Mouse (Mus musculus) regulatory T cell (primary cell): ENCODE measurements around the gene Dmwd.

Experiments used
- in situ Hi-C: fragments of 300-600 bp; cut with MboI, MseI; formaldehyde crosslinking; loops from one replicate; pipeline ENCODE4 v1.15.1; 2025; ENCODE audit warnings: high pct_unique_total_duplicates

The Dmwd gene

DNA sequence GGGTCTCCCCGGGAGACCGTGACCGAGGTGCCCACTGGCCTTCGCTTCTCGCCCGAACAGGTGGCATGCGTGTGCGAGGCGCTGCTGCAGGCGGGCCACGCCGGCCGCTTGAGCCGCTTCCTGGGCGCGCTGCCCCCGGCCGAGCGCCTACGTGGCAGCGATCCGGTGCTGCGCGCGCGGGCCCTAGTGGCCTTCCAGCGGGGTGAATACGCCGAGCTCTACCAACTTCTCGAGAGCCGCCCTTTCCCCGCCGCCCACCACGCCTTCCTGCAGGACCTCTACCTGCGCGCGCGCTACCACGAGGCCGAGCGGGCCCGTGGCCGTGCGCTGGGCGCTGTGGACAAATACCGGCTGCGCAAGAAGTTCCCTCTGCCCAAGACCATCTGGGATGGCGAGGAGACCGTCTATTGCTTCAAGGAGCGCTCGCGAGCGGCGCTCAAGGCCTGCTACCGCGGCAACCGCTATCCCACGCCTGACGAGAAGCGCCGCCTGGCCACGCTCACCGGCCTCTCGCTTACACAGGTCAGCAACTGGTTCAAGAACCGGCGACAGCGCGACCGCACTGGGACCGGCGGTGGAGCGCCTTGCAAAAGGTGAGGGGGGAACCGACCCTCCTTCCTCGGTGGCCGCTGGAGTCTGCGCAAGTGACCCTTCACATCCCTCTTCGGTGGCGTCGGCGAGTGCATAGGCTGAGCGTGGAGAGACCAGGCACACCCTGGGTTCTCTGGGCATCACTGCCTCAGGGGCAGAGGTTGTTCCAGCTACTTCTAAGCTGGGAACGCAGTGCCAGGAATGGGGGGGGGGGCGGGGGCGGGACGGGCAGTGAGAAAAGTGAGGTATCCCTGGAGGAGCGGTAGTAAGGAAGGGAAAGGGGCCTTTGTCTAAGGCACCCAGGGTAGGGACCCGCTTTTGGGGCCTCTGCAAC is 19.1 kb downstream of the Dmwd start:
- in situ Hi-C loops, result loop anchor here (5.0 kb wide), 1 partner anchor 183 kb away; the partner anchor contains the start of gene Ccdc61

DNA sequence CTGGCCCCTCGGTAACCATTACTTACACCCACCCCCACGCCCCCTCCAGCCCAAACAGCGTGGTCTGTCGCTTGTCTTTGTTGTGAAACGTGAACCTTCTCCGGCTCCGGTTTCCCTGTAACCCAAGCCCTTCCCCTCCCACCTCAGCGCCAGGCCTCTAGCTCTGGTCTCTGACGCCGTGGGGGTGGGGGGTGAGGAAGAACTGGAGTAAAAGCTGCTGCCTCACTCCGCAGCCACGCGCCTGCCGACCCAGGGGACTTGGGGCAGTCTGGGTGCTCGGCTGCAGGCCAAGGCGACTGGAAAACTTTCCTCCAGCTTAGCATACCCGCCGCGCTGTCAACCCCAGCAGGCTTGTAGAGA is 19.7 kb downstream of the Dmwd start:
- in situ Hi-C loops, result no loop called here

DNA sequence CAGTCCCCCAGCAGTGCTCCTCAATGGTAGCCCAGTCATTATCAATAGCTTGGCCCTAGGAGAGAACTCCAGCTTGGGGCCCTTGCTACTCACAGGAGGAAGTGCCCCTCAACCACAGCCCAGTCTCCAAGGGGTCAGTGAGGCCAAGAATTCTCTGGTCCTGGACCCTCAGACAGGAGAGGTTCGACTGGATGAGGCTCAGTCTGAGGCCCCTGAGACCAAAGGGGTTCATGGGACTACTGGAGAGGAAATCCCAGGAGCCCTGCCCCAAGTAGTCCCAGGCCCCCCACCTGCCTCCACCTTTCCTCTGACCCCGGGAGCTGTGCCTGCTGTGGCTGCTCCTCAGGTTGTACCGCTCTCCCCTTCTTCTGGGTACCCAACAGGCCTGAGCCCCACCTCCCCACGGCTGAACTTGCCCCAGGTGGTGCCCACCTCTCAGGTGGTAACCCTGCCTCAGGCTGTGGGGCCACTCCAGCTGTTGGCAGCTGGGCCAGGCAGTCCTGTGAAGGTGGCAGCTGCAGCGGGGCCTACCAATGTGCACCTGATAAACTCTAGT is 20.5 kb downstream of the Dmwd start:
- in situ Hi-C loops, result no loop called here

DNA sequence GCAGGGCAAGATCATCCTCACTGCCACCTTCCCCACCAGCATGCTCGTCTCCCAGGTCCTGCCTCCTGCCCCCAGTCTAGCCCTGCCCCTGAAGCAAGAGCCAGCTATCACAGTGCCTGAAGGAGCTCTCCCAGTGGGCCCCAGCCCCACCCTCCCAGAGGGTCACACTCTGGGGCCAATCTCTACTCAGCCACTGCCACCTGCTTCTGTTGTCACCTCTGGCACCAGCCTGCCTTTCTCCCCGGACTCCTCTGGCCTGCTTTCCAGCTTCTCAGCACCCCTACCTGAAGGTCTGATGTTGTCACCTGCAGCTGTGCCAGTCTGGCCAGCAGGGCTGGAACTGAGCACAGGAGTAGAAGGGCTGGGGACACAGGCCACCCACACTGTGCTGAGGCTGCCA is 21.2 kb downstream of the Dmwd start:
- in situ Hi-C loops, result no loop called here

DNA sequence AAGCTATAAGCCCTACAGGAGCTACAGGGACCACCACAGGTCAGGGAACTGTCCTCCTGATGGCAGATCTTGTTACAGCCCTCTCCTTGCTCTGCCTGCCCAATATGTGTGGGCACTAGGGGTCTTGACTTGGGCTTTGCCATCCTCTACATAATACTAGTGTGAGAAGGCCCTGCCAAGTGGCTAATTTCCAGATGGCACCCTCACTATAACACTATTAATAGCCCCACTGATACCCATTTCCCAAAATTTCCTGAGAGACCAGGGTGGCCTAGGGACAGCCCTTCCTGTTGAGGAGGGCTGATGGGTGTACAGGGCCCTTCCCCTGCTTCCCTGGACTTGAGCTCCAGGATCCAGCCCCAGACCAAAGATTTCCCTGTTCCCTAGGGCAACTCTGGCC is 21.8 kb downstream of the Dmwd start:
- in situ Hi-C loops, result no loop called here

- in situ Hi-C loops, result no loop called here
Observed at GRCm38 (mm10) chr7:19098811-19099210, 22.8 kb downstream of the Dmwd start.

- in situ Hi-C loops, result no loop called here
Observed at GRCm38 (mm10) chr7:19100290-19100689, 24.3 kb downstream of the Dmwd start.

DNA sequence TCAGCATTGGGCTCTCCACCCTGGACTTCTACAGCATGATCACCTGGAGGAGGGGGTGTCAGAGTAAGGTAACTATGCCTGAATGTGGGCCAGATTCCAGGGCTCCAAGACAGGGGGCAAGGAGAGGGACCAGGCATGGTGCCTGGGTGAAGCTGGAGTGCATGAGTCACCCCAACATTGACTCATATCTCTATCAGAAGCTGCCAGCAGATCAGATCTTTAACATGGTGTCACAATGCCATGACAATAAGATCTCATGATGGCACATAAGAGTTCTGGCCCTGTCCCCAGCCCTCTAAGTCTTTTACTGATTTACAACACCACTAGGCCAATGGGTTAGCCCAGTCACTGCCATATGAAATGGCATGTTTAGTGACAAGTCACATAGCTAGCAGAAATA is 27.7 kb downstream of the Dmwd start:
- in situ Hi-C loops, result no loop called here

GRCm38 (mm10) chr7:19104486-19104885 is 28.5 kb downstream of the Dmwd start:
- in situ Hi-C loops, result no loop called here

DNA sequence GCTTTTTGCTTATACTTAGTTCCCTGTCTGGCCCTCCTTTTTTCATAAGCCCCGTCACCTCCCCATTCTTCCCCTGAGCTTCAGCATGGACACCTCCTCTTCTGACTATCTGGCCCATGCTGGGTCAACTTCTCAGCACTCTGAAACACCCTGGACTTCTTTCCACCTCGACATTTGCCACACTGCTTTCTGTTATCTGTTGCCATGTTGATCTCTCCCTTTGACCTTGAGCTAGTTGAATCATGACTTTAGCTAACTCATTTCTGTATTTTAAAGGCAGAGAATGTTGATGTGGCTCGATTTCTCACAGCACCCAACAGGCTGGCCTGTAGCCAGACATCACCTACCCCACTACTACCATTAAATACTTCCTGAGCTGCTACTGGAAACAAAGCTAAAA is 31.4 kb downstream of the Dmwd start:
- in situ Hi-C loops, result no loop called here

GRCm38 (mm10) chr7:19109565-19109964 is 33.5 kb downstream of the Dmwd start:
- in situ Hi-C loops, result no loop called here

- in situ Hi-C loops, result no loop called here
Observed at GRCm38 (mm10) chr7:19118028-19118771, 42.2 kb downstream of the Dmwd start, which contains the start of gene Gm4969. Gene Gm4969, minus strand, starts transcription at chr7:19118368.

DNA sequence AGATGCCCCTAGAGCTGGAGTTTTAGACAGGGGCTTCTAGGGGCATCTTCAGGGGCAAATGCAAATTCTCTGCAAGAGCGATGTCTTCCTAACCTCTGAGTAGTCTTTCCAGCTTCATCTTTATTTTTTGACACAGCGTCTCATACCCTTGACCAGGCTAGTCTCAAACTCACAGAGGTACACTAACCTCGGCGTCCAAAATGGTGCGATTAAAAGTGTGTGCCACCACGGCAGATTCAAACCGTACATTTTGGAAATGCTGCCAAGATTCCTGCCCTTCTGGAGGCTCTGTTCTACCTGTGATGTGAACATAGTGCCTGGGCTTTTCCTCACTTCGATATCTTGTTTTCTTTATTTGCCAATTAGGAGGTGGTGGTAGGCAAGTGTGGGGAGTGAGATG is 43.1 kb downstream of the Dmwd start:
- in situ Hi-C loops, result no loop called here

- in situ Hi-C loops, result no loop called here
Observed at GRCm38 (mm10) chr7:19119631-19120429, 43.8 kb downstream of the Dmwd start, which contains the start of gene Fbxo46. Gene Fbxo46, plus strand, starts transcription at chr7:19119859.

GRCm38 (mm10) chr7:19121686-19122085 is 45.7 kb downstream of the Dmwd start:
- in situ Hi-C loops, result no loop called here

DNA sequence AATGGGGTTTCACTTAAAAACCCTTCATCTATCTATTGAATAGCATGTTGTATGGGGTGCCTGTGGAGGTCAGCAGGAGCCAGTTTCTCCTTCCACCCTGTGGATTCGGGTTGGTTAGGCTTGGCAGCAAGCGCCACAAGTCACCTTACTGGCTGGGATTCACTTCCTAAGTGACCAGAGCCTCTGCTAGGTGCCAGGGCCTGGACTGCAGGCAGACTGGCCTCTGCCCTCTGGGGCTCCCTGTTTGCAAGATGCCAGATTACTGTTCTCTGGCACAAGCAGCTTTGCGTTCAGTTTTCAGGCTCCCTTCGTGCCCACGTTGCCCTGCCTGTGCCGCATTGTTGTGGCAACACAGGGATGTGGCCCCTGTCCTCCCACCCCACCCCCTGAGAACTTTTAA is 48.7 kb downstream of the Dmwd start:
- in situ Hi-C loops, result no loop called here

DNA sequence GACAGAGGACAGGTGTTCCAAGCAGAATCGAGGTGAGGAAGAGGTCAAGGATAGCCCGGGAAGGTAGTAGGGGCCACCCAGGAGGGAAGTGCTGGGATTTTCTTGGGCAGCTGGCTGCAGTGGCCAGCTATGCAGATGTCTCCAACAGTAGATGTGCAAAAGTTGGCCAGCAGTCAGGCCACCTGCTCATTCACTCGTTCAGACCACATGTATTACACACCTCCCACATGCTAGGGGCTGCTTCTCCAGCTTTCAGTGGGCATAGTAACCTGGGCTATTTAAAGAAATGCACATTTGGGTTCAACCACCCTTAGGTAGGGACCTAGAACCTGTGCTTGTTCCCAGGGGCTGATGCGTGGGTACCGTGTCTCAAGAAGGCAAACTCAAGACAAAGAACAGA is 51.7 kb downstream of the Dmwd start:
- in situ Hi-C loops, result no loop called here

GRCm38 (mm10) chr7:19129396-19129795 is 53.4 kb downstream of the Dmwd start:
- in situ Hi-C loops, result no loop called here

DNA sequence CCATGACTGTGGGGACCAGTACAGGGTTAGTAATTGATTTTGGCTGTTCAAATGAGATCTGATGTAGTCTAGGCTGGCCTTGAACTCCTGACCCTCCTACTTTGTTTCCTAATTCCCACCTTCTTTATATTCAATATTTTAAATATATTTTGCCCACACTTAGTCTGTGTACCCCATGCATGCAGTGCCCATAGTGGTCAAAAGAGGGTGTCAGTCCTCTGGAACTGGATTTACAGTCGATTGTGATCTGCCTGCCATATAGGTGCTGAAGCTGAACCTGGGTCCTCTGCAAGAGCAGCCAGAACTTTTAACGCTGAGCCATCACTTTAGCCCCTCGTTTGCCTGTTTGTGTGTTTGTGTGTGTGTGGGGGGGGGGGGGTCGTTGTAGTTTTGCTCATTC is 54.6 kb downstream of the Dmwd start:
- in situ Hi-C loops, result no loop called here

- in situ Hi-C loops, result no loop called here
Observed at GRCm38 (mm10) chr7:19131324-19131848, 55.4 kb downstream of the Dmwd start.
